Mouse (Mus musculus) liver (tissue): ENCODE data around the gene Hsd3b7.

ENCODE experiments used
- DNase-seq: peaks from one replicate; pipeline ENCODE4 v3.0.0-alpha.2; 2020; ENCODE audit warnings: mixed read lengths

The Hsd3b7 gene

GRCm38 (mm10) chr7:127776426-127776825 is 24.0 kb upstream of the Hsd3b7 start, which contains the start of gene Setd1a:
Setd1a (plus strand) TSS chr7:127776670.
- DNase-seq = peak; percentile 94

- peak; percentile 97 for DNase-seq
Measured at GRCm38 (mm10) chr7:127776878-127777473, 23.4 kb upstream of the Hsd3b7 start.

DNA sequence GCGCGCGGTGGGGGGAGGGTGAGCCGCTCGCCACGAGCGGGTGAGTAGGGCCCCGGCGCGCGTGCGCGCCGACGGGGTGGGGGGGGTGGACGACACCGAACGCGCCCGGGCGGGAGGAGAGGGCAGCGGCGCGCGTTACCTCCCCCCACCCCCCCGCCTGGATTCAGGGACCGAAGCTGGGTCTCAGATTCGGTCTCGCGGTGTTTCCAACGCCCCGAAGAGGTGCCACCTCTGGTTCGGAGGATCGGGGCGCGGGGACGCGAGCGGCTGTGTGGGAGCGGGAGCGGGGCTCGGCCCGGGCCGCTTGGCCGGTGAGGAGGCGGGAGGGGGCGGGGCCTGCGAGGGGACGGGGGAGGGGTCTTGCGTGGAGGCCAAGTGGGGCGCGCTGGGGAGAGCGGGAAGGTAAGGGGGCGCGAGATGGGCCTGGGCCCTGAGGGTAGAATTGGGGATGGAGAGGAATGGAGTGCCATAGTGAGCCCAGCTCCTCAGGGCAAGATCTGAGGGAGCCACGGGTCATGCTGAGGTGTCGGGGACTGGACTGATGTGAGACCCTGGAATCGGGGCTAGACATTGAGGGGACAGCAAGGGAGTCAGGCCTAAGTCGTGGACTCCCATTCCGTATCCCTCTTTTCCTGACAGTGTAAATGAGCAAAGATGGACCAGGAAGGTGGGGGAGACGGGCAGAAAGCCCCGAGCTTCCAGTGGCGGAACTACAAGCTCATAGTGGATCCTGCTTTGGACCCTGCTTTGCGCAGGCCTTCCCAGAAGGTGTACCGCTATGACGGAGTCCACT is 22.7 kb upstream of the Hsd3b7 start:
- DNase-seq = peak; percentile 79

GRCm38 (mm10) chr7:127778350-127778749 is 22.1 kb upstream of the Hsd3b7 start:
- no peak for DNase-seq

- no peak for DNase-seq
Measured at GRCm38 (mm10) chr7:127785308-127785707, 15.1 kb upstream of the Hsd3b7 start, which contains the start of gene Gm49388. Gm49388 (plus strand) TSS chr7:127785608.

DNA sequence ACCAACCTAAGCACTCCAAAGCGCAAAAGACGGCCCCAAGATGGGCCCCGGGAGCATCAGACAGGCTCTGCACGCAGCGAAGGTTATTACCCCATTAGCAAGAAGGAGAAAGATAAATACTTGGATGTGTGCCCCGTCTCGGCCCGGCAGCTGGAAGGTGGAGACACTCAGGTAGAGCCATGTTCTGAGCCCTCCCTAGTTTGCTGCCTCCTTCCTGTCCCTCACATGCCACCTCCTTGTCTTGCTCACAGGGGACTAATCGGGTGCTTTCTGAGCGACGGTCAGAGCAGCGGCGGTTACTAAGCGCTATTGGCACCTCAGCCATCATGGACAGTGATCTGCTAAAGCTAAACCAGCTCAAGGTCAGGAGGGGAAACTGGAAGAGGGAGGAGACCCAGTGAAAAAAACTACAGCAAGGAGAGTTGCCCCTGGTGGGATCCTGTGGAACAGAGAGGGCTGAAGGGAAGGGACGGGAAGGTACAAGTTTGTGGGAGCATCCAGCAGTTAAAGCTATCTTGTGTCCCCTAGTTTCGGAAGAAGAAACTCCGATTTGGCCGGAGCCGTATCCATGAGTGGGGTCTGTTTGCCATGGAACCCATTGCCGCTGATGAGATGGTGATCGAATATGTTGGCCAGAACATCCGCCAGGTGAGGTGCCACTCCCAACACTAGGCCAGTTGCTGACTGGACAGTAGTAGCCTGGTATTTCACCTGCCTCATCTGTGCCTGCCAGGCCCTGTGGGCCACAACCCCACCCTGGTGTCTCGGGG is 3.1 kb upstream of the Hsd3b7 start:
- no peak for DNase-seq

DNA sequence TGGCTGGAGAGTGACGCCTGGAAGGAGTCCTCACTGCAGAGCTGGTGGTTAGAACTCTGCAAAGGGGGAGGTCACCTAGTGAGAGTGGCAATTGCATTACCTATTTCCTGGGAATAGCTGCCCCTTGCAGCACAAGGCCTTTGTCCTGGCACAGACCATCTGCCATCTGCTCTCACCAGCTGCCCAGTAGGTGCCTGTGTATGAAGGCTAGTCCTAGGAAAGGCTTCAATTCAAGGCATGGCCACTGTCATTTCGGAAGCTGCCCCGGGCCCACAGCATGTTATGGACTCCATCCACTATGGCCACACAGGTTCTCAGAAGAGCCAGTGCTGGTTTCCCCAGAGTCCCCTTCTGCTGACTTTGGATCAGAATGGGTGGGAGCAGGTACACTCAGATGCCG is 1.8 kb upstream of the Hsd3b7 start:
- no peak for DNase-seq

DNA sequence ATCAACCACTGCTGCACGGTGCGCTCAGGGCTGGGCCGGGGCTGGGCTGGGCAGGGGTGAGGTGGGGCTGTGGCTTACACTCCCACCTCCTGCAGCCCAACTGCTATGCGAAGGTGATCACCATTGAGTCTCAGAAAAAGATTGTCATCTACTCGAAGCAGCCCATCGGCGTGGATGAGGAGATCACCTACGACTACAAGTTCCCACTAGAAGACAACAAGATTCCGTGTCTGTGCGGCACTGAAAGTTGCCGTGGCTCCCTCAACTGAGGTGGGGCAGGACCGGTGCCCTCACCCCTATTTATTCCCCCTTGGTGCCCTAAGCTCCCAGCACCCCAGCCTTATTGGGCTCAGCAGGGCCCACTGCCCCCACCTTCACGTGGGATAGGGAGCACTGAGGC is 1.2 kb upstream of the Hsd3b7 start:
- DNase-seq = no peak

DNA sequence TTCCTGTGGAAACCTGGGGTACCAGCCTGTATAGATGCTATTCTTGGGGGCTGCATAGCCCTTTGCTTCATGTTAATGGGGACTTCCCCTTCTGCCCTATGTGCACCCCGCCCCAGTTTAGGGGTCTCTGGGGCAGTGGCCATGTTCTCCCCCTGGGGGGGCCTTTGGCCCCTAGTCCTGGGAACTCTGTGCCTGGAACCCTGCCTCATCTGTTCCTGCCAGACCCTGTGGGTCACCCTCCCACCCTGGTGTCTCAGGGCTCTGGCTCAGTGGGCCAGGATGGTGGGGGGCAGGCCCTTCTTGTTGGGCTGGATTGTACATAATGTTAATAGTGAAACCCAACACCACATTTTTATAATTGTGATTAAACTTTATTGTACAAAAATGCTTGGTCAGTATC is 666 bp upstream of the Hsd3b7 start:
- DNase-seq = no peak

- DNase-seq = no peak
Measured at GRCm38 (mm10) chr7:127801010-127801621, 712 bp downstream of the Hsd3b7 start.

- DNase-seq = no peak
Measured at GRCm38 (mm10) chr7:127802313-127802712, 1.9 kb downstream of the Hsd3b7 start.

DNA sequence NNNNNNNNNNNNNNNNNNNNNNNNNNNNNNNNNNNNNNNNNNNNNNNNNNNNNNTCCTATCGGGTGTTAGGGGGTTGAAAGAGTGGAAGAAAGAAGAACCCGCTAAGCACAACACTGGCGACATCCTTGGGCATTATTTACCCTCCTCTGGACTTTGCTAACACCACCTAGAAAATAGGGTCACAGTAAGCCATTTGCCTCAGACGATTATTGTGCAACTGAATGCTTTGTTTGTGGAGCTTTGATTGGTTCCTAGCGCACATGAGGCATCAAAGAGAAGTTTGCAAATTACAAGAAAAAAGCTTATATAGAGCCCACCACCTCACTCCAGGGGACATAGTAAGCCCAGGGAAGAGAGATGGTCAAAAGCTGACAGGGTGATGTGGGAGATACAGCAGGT is 8.4 kb downstream of the Hsd3b7 start:
- no peak for DNase-seq

DNA sequence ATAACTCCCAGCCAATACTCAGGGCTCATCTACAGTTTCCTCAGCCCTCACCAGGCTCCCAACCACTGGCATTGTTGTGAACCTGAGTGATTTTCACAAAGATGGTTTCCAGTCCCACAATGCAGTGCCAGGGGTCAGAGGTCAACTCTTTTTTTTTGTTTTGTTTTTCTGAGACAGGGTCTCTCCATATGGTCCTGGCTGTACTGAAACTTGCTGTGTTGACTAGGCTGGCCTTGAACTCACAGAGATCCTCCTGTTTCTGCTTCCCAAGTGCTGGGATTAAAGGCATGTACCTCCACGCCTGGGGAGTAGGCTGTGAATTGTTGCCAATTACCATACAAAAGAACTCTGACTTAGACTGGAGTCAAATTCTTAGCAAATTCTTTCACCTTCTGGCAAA is 9.4 kb downstream of the Hsd3b7 start:
- DNase-seq = no peak

DNA sequence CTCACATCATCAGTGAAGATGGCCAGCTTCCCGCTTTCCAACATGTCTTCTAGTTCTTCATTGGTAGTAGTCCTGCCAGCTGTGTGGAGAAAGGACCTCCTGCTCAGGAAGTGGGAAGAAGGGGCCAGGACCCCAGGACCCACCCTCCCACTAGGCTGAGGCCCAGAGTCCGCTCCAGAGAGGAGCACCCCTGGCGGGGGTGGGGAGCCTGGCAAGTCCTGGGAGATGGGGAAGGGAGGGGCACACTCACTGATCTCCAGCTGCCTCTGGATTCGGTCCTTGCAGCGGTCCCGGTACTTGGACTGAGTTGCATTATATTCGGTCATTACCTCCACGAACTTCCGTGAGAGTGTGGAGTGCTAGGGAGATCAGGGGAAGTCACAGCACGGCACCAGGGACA is 10.2 kb downstream of the Hsd3b7 start:
- DNase-seq = no peak

DNA sequence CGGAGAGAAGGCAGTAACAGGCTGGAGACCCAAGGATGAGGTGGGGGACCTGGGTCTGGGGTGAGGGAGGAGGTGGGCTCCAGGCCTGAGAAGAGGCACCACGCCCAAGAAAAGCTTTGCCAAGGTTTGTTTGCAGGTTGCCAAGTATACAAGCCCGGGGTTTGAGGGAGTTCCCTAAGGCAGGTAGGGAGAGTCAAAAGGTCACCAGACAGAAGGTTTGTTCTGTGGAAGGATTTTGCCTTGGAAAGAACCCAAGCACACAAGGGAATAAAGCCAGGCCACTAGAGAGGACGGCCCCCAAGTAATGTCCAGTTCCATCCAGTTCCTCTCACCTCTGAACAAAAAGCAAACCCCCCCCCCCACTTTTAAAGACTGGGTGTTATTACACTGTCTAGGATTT is 10.8 kb downstream of the Hsd3b7 start:
- no peak for DNase-seq

DNA sequence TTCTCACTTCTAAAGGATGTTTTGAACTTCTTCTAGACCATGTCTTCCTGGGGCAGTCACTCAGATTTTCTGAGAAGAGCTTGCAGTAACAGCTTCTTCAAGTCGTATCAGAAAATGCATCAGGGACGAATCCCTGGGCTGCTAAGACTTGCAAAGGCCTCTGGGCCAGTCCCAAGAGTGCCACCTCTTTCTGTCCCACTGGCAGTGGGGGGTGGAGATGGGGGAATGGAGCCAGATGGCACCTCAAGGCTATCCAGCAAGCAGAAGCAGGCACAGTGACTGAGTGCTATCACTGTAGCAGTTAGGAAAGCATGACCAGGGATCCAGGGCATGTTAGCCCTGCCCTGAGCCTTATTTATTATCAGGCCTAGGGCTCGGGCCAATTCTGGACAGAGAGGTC is 11.9 kb downstream of the Hsd3b7 start:
- no peak for DNase-seq

- DNase-seq = no peak
Measured at GRCm38 (mm10) chr7:127813821-127814220, 13.4 kb downstream of the Hsd3b7 start.

GRCm38 (mm10) chr7:127814241-127814921 is 14.0 kb downstream of the Hsd3b7 start:
- DNase-seq = no peak

GRCm38 (mm10) chr7:127815116-127815665 is 14.8 kb downstream of the Hsd3b7 start:
- DNase-seq = no peak

GRCm38 (mm10) chr7:127815954-127816821 is 15.8 kb downstream of the Hsd3b7 start:
- peak; percentile 49 for DNase-seq

DNA sequence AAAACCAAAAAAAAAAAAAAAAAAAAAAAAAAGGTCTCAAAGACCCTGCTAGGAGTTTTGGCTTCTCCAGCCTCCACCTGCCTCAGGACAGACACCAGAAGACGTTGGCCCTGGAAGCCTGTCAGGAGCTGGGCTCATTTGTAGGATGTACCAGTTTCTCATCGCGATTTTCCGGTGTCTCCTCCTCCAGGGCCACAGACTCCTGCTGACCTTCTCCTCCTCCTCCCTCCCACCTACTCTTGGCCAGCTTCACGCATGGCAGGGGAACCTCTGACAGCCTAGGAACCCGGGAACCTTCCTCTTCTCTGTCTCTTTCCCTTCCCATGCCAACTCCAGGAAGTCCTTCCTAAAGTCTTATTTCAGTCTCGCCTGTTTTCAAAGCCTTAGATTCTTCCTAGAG is 16.6 kb downstream of the Hsd3b7 start:
- DNase-seq = no peak
